Mouse (Mus musculus): ENCODE data around the gene Glrb.

DNA sequence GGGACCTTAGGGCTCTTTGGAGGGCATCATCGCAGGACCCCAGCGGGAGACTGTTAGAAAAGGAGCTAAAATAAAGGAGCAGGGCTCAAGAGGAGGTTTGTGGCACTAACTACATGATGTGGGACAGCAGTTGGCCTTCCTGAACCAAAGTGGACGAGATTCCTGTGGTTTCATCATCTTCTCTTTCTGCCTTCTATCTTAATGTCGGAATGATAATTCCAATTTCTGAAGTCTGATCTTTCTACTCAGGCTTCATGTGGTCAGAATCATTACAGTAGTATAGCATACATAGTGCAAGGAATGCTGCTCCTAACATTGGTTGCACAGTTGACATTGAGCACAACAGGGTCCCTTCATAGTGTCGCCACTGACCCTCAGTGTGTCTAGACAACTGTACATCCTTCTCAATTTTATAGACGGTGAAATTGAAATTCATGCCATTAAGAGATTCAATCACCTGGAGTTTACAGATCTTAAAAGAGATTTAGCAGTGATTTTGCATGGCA, 372 bp upstream of the Glrb start:
- TF ChIP-seq POLR2A (IDR thresholded peaks at IDR 0.05; ENCODE audit: borderline replicate concordance, extremely low read depth, insufficient read depth, insufficient read length, poor library complexity, severe bottlenecking) (no peak), CTCF (IDR thresholded peaks at IDR 0.05; ENCODE audit: borderline replicate concordance, extremely low read depth, insufficient read depth, insufficient read length) (no peak)
